Comparison of ENCODE assay signal across 9 mouse cellular contexts in the genomic region with DNA sequence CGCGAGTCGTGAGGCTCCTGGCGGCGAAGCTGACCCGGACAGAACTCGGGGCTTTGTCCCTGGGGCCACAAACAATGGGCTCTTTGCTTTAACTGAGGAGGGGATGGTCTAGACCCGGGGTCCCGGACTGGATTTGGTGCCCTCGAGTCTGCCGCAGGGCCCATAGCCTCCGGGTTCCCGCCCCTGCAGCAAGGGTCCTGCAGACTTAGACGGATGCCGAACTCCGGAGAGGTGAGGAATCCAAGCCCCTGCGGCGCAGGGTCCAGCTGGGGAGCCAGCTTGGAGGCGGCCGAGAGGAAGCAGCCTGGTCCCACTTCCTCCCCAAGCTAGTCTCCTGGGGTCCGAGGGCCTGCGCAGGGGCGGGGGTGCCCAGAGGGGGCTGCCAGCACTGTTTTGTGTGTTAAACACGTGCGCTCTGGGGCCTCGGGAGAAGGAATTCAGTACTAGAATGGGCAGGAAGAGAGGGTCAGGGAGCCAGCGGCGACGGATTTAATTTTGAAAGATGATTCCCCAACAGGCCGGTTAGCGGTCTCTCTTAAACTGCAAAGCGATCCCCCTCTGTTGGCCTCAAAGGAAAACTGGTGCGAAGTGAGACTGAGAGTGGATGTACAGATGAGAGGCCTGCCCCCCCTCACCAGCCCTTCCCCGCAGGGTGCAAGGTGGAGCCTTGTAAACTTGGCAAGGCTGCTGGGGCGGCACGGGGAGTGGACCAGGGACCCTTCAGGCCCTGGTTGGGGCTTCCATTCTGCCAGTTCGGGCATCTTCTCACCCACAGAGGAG. TPM values are rescaled to one million over a fixed set of nuclear protein-coding genes. Genes with fewer than 3 reads are reported as not detected.
A peak's percentile ranks its signal among the peaks of the same experiment; 100 is the strongest.
DNase-seq lines count a peak whose midpoint lies in the region; ATAC-seq lines count a peak whose summit lies in the region.
"Had no signal": no experiment of that assay in that cellular context is flagged by ENCODE, and none has a peak within 500 bp of the region (broad histone marks: within the 10 kb centered on the region; RNA-seq: fewer than 3 reads in every experiment).

No protein-coding gene starts in this region.

- H3K27me3 ChIP-seq in kidney, embryonic 16.5 days (ENCODE audit: insufficient read depth, low read length), result peaks cover 50% of the 10 kb centered on the region
- peaks cover 74% of the 10 kb centered on the region for H3K27me3 ChIP-seq in liver, embryonic 13.5 days

- 1% methylated on average over 36 of the region's 37 CpGs for WGBS in kidney, embryonic 16.5 days
- WGBS in liver, embryonic 13.5 days (ENCODE audit: insufficient replicate concordance), result 4% methylated on average over 37 of the region's 37 CpGs

- H3K4me3 ChIP-seq in kidney, embryonic 16.5 days (ENCODE audit: low read length), result peak overlapping the region; percentile 62
- H3K4me3 ChIP-seq in liver, embryonic 13.5 days (replicated peaks), result peak overlapping the region; percentile 49

- no peak for DNase-seq in kidney, postnatal 36 days
- DNase-seq in forelimb bud, embryonic 11.5 days (ENCODE audit: low read depth, low spot score), result peak; percentile 53
- DNase-seq in liver, embryonic 13.5 days, result no peak
- DNase-seq in retina, embryonic 14.5 days (ENCODE audit: low spot score), result peak; percentile 56
- no peak for DNase-seq in frontal cortex, postnatal 14 days (ENCODE audit: low spot score in 2 of 2)
- DNase-seq in left cerebral cortex, postnatal 36 days (ENCODE audit: low spot score in 2 of 2), result no peak
- DNase-seq in urinary bladder, adult 18-20 months (ENCODE audit: low spot score in 2 of 2), result no peak

- H3K36me3 ChIP-seq in kidney, embryonic 16.5 days (ENCODE audit: insufficient read depth, low read length), result no peaks in the 10 kb centered on the region
- H3K36me3 ChIP-seq in liver, embryonic 13.5 days, result no peaks in the 10 kb centered on the region
- H3K36me3 ChIP-seq: G1E had no signal

- H3K27ac ChIP-seq in kidney, embryonic 16.5 days (ENCODE audit: low read length), result no peak overlapping the region
- H3K27ac ChIP-seq in liver, embryonic 13.5 days, result no peak overlapping the region

- peak overlapping the region; percentile 61 for H3K9ac ChIP-seq in kidney, embryonic 16.5 days (replicated peaks; ENCODE audit: low read length)
- no peak overlapping the region for H3K9ac ChIP-seq in liver, embryonic 13.5 days

- H3K4me2 ChIP-seq in kidney, embryonic 16.5 days (replicated peaks; ENCODE audit: low read depth, low read length), result peak overlapping the region; percentile 95
- peak overlapping the region; percentile 62 for H3K4me2 ChIP-seq in liver, embryonic 13.5 days

- H3K4me1 ChIP-seq in kidney, embryonic 16.5 days (ENCODE audit: insufficient read depth, low read length), result peaks cover 16% of the 10 kb centered on the region
- H3K4me1 ChIP-seq in liver, embryonic 13.5 days (replicated peaks), result peaks cover 9% of the 10 kb centered on the region; the same call in 1 of the 2 replicates

- no peaks in the 10 kb centered on the region for H3K9me3 ChIP-seq in kidney, embryonic 16.5 days (ENCODE audit: low read length)
- H3K9me3 ChIP-seq in liver, embryonic 13.5 days (replicated peaks), result no peaks in the 10 kb centered on the region

- peak; percentile 11 for ATAC-seq in kidney, embryonic 16.5 days (ENCODE audit: low FRiP score, low TSS enrichment)
- ATAC-seq in liver, embryonic 13.5 days (ENCODE audit: low read depth), result no peak

- intact Hi-C loops in left cerebral cortex, postnatal 36 days (cut with DNase I), result no loop called here

RNA-seq across cellular contexts. Expression of a gene that starts 0.8 kb away (rescaled TPM):
- polyA plus RNA-seq in kidney, embryonic 16.5 days (2015; fragmentation: Nextera tagmentation; extraction: Ambion mirVana), result 12.3 and 15.7 TPM in 2 replicates
- 1.5 and 1.6 TPM in 2 replicates for polyA plus RNA-seq in liver, embryonic 13.5 days (2015; fragmentation: Nextera tagmentation; extraction: Ambion mirVana)
- 1 to 10 TPM; 3.4 to 3.9 TPM for total RNA-seq in left cerebral cortex, postnatal 36 days (2021)

RNA-seq across cellular contexts. Expression of a gene that starts 10.9 kb away (rescaled TPM):
- polyA plus RNA-seq in kidney, embryonic 16.5 days (2015; fragmentation: Nextera tagmentation; extraction: Ambion mirVana), result 123 and 136 TPM in 2 replicates
- polyA plus RNA-seq in liver, embryonic 13.5 days (2015; fragmentation: Nextera tagmentation; extraction: Ambion mirVana), result 138 and 145 TPM in 2 replicates
- total RNA-seq in left cerebral cortex, postnatal 36 days (2021), result 100 to 1,000 TPM; 156 to 182 TPM

RNA-seq across cellular contexts. Expression of a gene that starts 29.2 kb away (rescaled TPM):
- 41.8 and 46.0 TPM in 2 replicates for polyA plus RNA-seq in kidney, embryonic 16.5 days (2015; fragmentation: Nextera tagmentation; extraction: Ambion mirVana)
- polyA plus RNA-seq in liver, embryonic 13.5 days (2015; fragmentation: Nextera tagmentation; extraction: Ambion mirVana), result 26.9 and 29.9 TPM in 2 replicates
- total RNA-seq in left cerebral cortex, postnatal 36 days (2021), result 10 to 100 TPM; 29.3 to 31.0 TPM

RNA-seq across cellular contexts. Expression of a gene that starts 31.3 kb away (rescaled TPM):
- 0.31 and 0.44 TPM in 2 replicates for polyA plus RNA-seq in kidney, embryonic 16.5 days (2015; fragmentation: Nextera tagmentation; extraction: Ambion mirVana)
- polyA plus RNA-seq in liver, embryonic 13.5 days (2015; fragmentation: Nextera tagmentation; extraction: Ambion mirVana), result 0.17 TPM in 1 of 2 replicates, not detected in the other
- total RNA-seq in left cerebral cortex, postnatal 36 days (2021), result under 1 TPM; 0.27 to 0.32 TPM
- polyA plus RNA-seq: G1E had no signal

Comparison
In these comparisons a context has a peak if more than half of its experiments do, and no peak if none do; other contexts are left out.
1. DNase-seq: peak in forelimb bud, embryonic 11.5 days (single experiment) and retina, embryonic 14.5 days (single experiment); none in kidney, postnatal 36 days (0 of 2), liver, embryonic 13.5 days (single experiment), frontal cortex, postnatal 14 days (0 of 2), left cerebral cortex, postnatal 36 days (0 of 2) and urinary bladder, adult 18-20 months (0 of 2).